Mouse (Mus musculus): ENCODE measurements around the gene Edem2. TPM values are rescaled to one million over a fixed set of nuclear protein-coding genes. Genes with fewer than 3 reads are reported as not detected.
A peak's percentile ranks its signal among the peaks of the same experiment; 100 is the strongest.
"Not testable (repeated sequence)": the region's sequence is repeated elsewhere in the genome, so short reads cannot be mapped to it uniquely, and the experiment has no call there.

Gene Edem2
- polyA plus RNA-seq, 1 experiment: 53.4 TPM

DNA sequence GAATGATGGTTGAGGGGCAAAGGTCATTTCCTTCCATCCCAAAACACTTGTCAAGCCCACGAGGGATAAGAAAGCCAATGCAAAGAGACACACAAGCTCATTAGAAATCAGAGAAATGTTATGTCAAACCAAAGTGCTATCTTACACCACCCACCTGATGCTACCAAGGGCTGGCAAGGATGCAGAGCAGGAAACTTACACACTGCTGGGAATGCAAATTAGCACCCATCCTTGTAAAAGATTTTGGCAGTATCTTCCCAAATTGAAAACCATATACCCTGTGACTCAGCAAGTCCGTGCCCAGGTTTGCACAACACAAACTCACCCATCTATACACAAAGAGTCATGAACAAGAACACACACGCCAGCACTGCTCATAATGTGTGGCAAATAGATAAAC, 16.2 kb upstream of the Edem2 start:
- Histone ChIP-seq H3K4me3 (replicated peaks; ENCODE audit: insufficient read depth, low read depth, low read length) (no peak overlapping the region), H3K27me3 (ENCODE audit: control insufficient read depth, insufficient read depth, low read length) (no peaks in the 10 kb centered on the region; the same call in 1 of the 2 replicates), H3K27ac (ENCODE audit: insufficient read depth, low read length) (no peak overlapping the region), H3K4me1 (ENCODE audit: control insufficient read depth, insufficient read depth, low read length) (no peaks in the 10 kb centered on the region)
- DNase-seq: no peak
- no peak for TF ChIP-seq POLR2A (IDR thresholded peaks at IDR 0.05; ENCODE audit: borderline replicate concordance, insufficient read depth, low read length)
- 68% methylated on average over 3 of the region's 3 CpGs for WGBS

DNA sequence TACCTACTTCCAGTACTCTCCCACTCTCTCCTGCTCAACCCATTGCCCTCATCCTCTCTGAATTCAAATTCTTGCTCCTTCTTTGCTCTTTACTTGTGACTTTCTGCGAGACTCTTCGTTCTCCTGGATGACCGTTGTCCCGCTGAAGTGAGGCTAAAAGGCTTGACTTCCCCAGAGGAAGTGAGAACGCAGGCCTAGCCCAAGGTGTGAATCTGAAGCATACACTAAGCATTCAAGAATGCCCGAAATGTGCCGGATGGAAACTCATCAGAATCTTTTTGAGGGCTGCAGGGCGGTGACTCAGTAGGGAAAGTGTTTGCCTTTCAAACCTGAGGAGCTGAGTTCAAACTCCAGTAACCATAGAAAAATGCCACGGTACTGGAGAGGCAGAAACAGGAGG, 14.1 kb upstream of the Edem2 start:
- H3K4me1 ChIP-seq (ENCODE audit: control insufficient read depth, insufficient read depth, low read length): no peaks in the 10 kb centered on the region
- no peak for DNase-seq
- no peak for TF ChIP-seq POLR2A (IDR thresholded peaks at IDR 0.05; ENCODE audit: borderline replicate concordance, insufficient read depth, low read length)
- TF ChIP-seq CTCF (IDR thresholded peaks at IDR 0.05; ENCODE audit: borderline replicate concordance, insufficient read depth, low read depth, low read length): no peak
- 91% methylated on average over 9 of the region's 9 CpGs for WGBS
- H3K27me3 ChIP-seq (ENCODE audit: control insufficient read depth, insufficient read depth, low read length): no peaks in the 10 kb centered on the region; the same call in 1 of the 2 replicates
- no peak overlapping the region for H3K4me3 ChIP-seq (replicated peaks; ENCODE audit: insufficient read depth, low read depth, low read length)
- H3K27ac ChIP-seq (ENCODE audit: insufficient read depth, low read length): no peak overlapping the region

DNA sequence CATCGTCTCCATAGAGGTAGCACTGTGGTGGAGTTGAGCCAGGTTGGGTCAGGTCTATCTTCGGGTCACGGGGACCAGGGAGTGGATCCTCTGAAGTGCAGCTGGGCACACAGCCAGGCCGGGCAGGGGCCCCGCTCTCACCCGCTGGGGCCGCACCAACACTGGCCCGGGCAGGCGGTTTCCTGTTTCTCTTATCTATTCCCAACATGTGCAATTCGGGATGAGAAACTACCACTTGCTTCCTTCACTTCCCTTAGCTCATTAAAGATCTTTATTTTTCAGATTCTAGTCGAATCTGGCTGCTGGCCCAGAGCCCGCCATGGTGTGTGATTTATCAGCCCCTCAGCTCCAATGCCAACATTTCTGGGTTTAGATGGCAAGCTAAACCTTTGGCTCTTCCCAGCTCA, 13.7 kb upstream of the Edem2 start:
- H3K27ac ChIP-seq (ENCODE audit: insufficient read depth, low read length): no peak overlapping the region
- H3K4me1 ChIP-seq (ENCODE audit: control insufficient read depth, insufficient read depth, low read length): no peaks in the 10 kb centered on the region
- TF ChIP-seq CTCF (IDR thresholded peaks at IDR 0.05; ENCODE audit: borderline replicate concordance, insufficient read depth, low read depth, low read length) (no peak), POLR2A (IDR thresholded peaks at IDR 0.05; ENCODE audit: borderline replicate concordance, insufficient read depth, low read length) (no peak)
- H3K27me3 ChIP-seq (ENCODE audit: control insufficient read depth, insufficient read depth, low read length): no peaks in the 10 kb centered on the region; the same call in 1 of the 2 replicates
- WGBS: 47% methylated on average over 12 of the region's 12 CpGs
- H3K4me3 ChIP-seq (replicated peaks; ENCODE audit: insufficient read depth, low read depth, low read length): no peak overlapping the region
- no peak for DNase-seq

DNA sequence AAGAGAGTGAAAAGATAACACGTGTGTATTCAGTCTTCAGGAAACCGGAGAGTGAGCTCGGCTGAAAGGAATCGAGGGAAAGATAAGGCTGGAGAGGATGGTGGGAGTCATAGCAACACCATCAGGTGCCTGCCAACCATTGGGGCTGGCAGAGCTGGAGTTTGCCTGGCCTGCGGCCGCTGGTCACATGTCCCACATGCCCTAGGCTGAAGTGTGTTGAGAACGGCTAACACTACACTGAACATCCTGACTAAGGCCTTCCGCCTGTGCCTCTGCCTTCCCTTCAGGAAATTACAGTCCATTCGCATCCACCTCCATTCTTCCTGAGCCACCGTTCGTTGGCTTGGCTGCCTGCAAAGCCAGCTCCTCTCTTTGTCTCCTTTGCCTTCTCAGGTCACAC, 12.9 kb upstream of the Edem2 start:
- WGBS: 59% methylated on average over 11 of the region's 11 CpGs
- DNase-seq: no peak
- H3K27ac ChIP-seq (ENCODE audit: insufficient read depth, low read length): no peak overlapping the region
- no peaks in the 10 kb centered on the region for H3K4me1 ChIP-seq (ENCODE audit: control insufficient read depth, insufficient read depth, low read length)
- no peaks in the 10 kb centered on the region; the same call in 1 of the 2 replicates for H3K27me3 ChIP-seq (ENCODE audit: control insufficient read depth, insufficient read depth, low read length)
- TF ChIP-seq CTCF (IDR thresholded peaks at IDR 0.05; ENCODE audit: borderline replicate concordance, insufficient read depth, low read depth, low read length) (no peak), POLR2A (IDR thresholded peaks at IDR 0.05; ENCODE audit: borderline replicate concordance, insufficient read depth, low read length) (no peak)
- no peak overlapping the region for H3K4me3 ChIP-seq (replicated peaks; ENCODE audit: insufficient read depth, low read depth, low read length)

DNA sequence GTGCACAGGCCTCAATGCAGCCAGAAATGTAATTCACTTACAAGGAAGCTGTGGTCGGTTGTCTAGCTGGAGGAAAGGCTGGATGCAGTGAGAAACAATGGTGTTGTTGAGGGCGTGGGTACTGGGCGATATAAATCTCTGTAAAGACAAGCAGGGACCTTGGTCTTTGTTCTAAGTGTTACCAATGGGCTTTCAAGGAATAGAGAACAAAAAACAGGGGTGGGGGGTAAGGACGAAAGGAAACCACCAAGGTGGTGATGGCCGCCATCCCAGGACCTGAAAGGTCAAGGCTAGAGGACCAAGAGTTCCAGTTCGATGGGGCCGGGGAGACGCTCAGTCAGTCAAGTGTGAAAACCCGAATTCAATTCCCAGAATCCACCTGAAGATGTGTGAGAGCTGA, 8.5 kb upstream of the Edem2 start:
- Histone ChIP-seq H3K4me3 (replicated peaks; ENCODE audit: insufficient read depth, low read depth, low read length) (no peak overlapping the region), H3K27ac (ENCODE audit: insufficient read depth, low read length) (no peak overlapping the region), H3K27me3 (ENCODE audit: control insufficient read depth, insufficient read depth, low read length) (no peaks in the 10 kb centered on the region), H3K4me1 (ENCODE audit: control insufficient read depth, insufficient read depth, low read length) (no peaks in the 10 kb centered on the region)
- WGBS: 68% methylated on average over 9 of the region's 9 CpGs
- no peak for TF ChIP-seq POLR2A (IDR thresholded peaks at IDR 0.05; ENCODE audit: borderline replicate concordance, insufficient read depth, low read length)
- no peak for TF ChIP-seq CTCF (IDR thresholded peaks at IDR 0.05; ENCODE audit: borderline replicate concordance, insufficient read depth, low read depth, low read length)
- no peak for DNase-seq

DNA sequence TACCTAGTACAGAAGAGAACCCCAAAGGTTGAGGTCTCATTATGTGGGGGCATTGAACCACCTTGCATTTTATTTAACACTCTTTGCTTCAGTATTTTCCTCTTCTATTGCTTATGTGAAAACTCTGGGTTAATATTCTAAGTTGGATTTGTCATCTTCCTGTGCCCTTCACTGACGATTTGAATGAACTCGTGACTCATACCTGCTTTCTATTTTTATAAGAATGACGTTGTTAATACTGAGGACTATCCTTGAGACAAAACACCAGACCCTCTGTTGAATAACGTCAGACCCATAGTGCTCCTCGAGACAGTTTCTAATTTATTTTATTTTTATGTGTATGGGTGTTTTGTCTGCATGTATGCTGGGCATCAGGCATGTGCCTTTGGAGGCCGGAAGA, 7.7 kb upstream of the Edem2 start:
- H3K27ac ChIP-seq (ENCODE audit: insufficient read depth, low read length): no peak overlapping the region
- no peaks in the 10 kb centered on the region for H3K27me3 ChIP-seq (ENCODE audit: control insufficient read depth, insufficient read depth, low read length)
- H3K4me1 ChIP-seq (ENCODE audit: control insufficient read depth, insufficient read depth, low read length): no peaks in the 10 kb centered on the region
- DNase-seq: no peak
- TF ChIP-seq CTCF (IDR thresholded peaks at IDR 0.05; ENCODE audit: borderline replicate concordance, insufficient read depth, low read depth, low read length) (no peak), POLR2A (IDR thresholded peaks at IDR 0.05; ENCODE audit: borderline replicate concordance, insufficient read depth, low read length) (no peak)
- WGBS: 82% methylated on average over 6 of the region's 6 CpGs
- H3K4me3 ChIP-seq (replicated peaks; ENCODE audit: insufficient read depth, low read depth, low read length): no peak overlapping the region

DNA sequence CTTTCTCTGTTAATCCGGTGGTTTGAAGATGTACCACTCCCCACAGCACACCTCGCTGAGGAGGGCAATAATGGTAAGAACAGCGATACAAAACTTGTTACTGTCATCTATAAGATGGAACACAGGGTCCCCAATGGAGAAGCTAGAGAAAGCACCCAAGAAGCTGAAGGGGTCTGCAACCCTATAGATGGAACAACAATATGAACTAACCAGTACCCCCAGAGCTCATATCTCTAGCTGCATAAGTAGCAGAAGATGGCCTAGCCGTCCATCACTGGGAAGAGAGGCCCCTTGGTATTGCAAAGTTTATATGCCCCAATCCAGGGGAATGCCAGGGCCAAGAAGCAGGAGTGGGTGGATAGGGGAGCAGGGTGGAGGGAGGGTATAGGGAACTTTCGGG, 6.5 kb upstream of the Edem2 start, which contains the start of gene Gm17581:
Gm17581 (minus strand) TSS at position 101 of the 400 bp plus-strand sequence.
- not testable (repeated sequence) for H3K27ac ChIP-seq (ENCODE audit: insufficient read depth, low read length); H3K4me1 ChIP-seq (ENCODE audit: control insufficient read depth, insufficient read depth, low read length); DNase-seq; H3K27me3 ChIP-seq (ENCODE audit: control insufficient read depth, insufficient read depth, low read length); H3K4me3 ChIP-seq (replicated peaks; ENCODE audit: insufficient read depth, low read depth, low read length)
- WGBS: 90% methylated on average over 5 of the region's 5 CpGs

DNA sequence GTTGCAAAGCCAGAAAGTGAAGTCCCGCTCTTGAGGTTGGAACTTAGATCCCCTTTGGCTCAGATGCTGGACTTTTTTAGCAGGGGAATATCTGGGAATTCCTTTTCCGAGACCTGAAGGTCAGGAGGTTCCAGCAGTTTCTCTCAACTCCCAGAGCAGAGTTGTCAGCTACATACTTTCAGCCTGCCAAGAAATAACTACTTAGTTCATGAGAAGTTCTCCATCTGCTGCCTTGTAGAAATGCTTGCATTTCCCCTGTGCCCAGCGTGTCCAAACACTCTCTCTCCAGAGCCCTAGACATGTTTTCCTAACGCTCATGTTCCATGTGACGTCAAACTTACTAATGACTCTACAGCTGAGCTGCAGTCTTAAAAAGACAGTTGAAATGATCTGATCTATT, 5.8 kb upstream of the Edem2 start:
- TF ChIP-seq CTCF (IDR thresholded peaks at IDR 0.05; ENCODE audit: borderline replicate concordance, insufficient read depth, low read depth, low read length) (no peak), POLR2A (IDR thresholded peaks at IDR 0.05; ENCODE audit: borderline replicate concordance, insufficient read depth, low read length) (no peak)
- WGBS: 65% methylated on average over 5 of the region's 5 CpGs
- no peak for DNase-seq
- H3K4me3 ChIP-seq (replicated peaks; ENCODE audit: insufficient read depth, low read depth, low read length): no peak overlapping the region
- H3K27me3 ChIP-seq (ENCODE audit: control insufficient read depth, insufficient read depth, low read length): no peaks in the 10 kb centered on the region
- H3K27ac ChIP-seq (ENCODE audit: insufficient read depth, low read length): no peak overlapping the region
- H3K4me1 ChIP-seq (ENCODE audit: control insufficient read depth, insufficient read depth, low read length): no peaks in the 10 kb centered on the region

DNA sequence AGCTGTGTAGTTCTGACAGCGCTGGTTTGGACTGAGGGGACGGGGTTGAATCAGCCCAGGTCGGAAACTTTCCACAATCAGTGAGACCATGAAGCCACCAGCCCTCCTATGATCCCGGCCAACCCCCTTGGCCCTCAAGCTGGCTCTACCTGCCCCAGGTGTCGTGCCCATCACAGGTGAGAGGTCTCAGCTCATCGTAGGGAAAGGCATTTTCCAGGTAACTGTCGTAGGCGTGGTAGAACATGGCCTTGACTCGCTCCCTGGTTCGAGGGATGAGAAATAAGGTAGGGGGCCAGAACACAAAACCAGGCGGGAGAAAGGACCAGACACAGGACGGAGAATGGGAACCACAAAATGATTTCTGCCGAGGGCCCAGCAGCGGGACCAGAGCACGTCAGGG, 533 bp downstream of the Edem2 start:
- TF ChIP-seq POLR2A (IDR thresholded peaks at IDR 0.05; ENCODE audit: borderline replicate concordance, insufficient read depth, low read length): no peak
- no peak for TF ChIP-seq CTCF (IDR thresholded peaks at IDR 0.05; ENCODE audit: borderline replicate concordance, insufficient read depth, low read depth, low read length)
- no peaks in the 10 kb centered on the region for H3K27me3 ChIP-seq (ENCODE audit: control insufficient read depth, insufficient read depth, low read length)
- 5% methylated on average over 15 of the region's 15 CpGs for WGBS
- peak overlapping the region; percentile 60 for H3K4me3 ChIP-seq (replicated peaks; ENCODE audit: insufficient read depth, low read depth, low read length)
- no peak overlapping the region for H3K27ac ChIP-seq (ENCODE audit: insufficient read depth, low read length)
- no peak for DNase-seq
- no peaks in the 10 kb centered on the region for H3K4me1 ChIP-seq (ENCODE audit: control insufficient read depth, insufficient read depth, low read length)

Data from cerebellum, adult 2 months (tissue).